Mouse (Mus musculus) hindbrain, embryonic 16.5 days (tissue): ENCODE data around the gene Dzip1. TPM values are rescaled to one million over a fixed set of nuclear protein-coding genes. Genes with fewer than 3 reads are reported as not detected.
A peak's percentile ranks its signal among the peaks of the same experiment; 100 is the strongest.

Experiments used
- ATAC-seq: fragments of 200-750 bp; cut with Nextera tagmentation; 2 replicates; pipeline ENCODE4 v1.8.0; 2017; ENCODE audit warnings: moderate TSS enrichment, moderate library complexity
- H3K27ac ChIP-seq: fragments of 300-500 bp; sonication (generic); 2 replicates; pipeline ENCODE4 v1.5.1; 2014; ENCODE audit warnings: low read depth, mild to moderate bottlenecking, control low read depth, low read length, moderate library complexity
- H3K27me3 ChIP-seq: fragments of 300-500 bp; sonication (generic); replicated peaks from 2 replicates; pipeline ENCODE4 v1.6.1; 2014; ENCODE audit warnings: low read length; ENCODE audit not compliant: control insufficient read depth, insufficient read depth
- H3K36me3 ChIP-seq: fragments of 300-500 bp; sonication (generic); 2 replicates; pipeline ENCODE4 v1.6.1; 2014; ENCODE audit warnings: mild to moderate bottlenecking, low read length, moderate library complexity, mixed read lengths; ENCODE audit not compliant: control insufficient read depth, insufficient read depth
- H3K4me1 ChIP-seq: fragments of 300-500 bp; sonication (generic); 2 replicates; pipeline ENCODE4 v1.6.1; 2014; ENCODE audit warnings: low read depth, low read length; ENCODE audit not compliant: control insufficient read depth, insufficient read depth
- H3K4me2 ChIP-seq: fragments of 300-500 bp; sonication (generic); 2 replicates; pipeline ENCODE4 v1.6.1; 2014; ENCODE audit warnings: mild to moderate bottlenecking, low read length, control low read depth, moderate library complexity
- H3K4me3 ChIP-seq: fragments of 300-500 bp; sonication (generic); 2 replicates; pipeline ENCODE4 v1.5.1; 2014; ENCODE audit warnings: mild to moderate bottlenecking, low read length, control low read depth, moderate library complexity
- H3K9ac ChIP-seq: fragments of 300-500 bp; sonication (generic); 2 replicates; pipeline ENCODE4 v1.6.1; 2014; ENCODE audit warnings: low read depth, mild to moderate bottlenecking, control low read depth, low read length, moderate library complexity
- H3K9me3 ChIP-seq: fragments of 300-500 bp; sonication (generic); 2 replicates; pipeline ENCODE4 v1.6.1; 2014; ENCODE audit warnings: mild to moderate bottlenecking, low read length, moderate library complexity; ENCODE audit not compliant: control insufficient read depth
- WGBS: fragments of 180-500 bp; shearing (Covaris S2); extraction: QIAGEN DNeasy Blood & Tissue Kit; methylation state at CpG from one replicate; pipeline ENCODE4 v1.1.7; 2014; 5-methylcytosine and 5-hydroxymethylcytosine counted together
- polyA plus RNA-seq: library from polyadenylated mRNA; unstranded; fragments of >200 nt; fragmentation: Nextera tagmentation; extraction: Ambion mirVana; gene quantifications from 2 replicates; pipeline ENCODE4 v1.2.1, GENCODE M21; 2015

The Dzip1 gene
- polyA plus RNA-seq, 1 experiment from 2014 or later, result 93.5 TPM

- ATAC-seq, result no peak
Measured at GRCm38 (mm10) chr14:118929779-118930178, 4.5 kb upstream of the Dzip1 start.

GRCm38 (mm10) chr14:118928565-118928964, 3.3 kb upstream of the Dzip1 start:
- no peak overlapping the region for H3K4me2 ChIP-seq
- no peaks in the 10 kb centered on the region for H3K27me3 ChIP-seq
- H3K36me3 ChIP-seq, result no peaks in the 10 kb centered on the region
- no peaks in the 10 kb centered on the region for H3K9me3 ChIP-seq
- no peak for ATAC-seq
- H3K4me3 ChIP-seq, result no peak overlapping the region
- no peak overlapping the region for H3K9ac ChIP-seq
- H3K4me1 ChIP-seq, result peaks cover 13% of the 10 kb centered on the region
- no peak overlapping the region for H3K27ac ChIP-seq
- WGBS, result 88% methylated on average over 3 of the region's 3 CpGs

More at GRCm38 (mm10) chr14:118929779-118930178, 4.5 kb upstream of the Dzip1 start:
- H3K4me1 ChIP-seq, result peaks cover 8% of the 10 kb centered on the region
- no peak overlapping the region for H3K27ac ChIP-seq
- H3K9ac ChIP-seq, result no peak overlapping the region
- H3K36me3 ChIP-seq, result no peaks in the 10 kb centered on the region
- WGBS, result 83% methylated on average over 2 of the region's 2 CpGs
- no peaks in the 10 kb centered on the region for H3K27me3 ChIP-seq
- no peaks in the 10 kb centered on the region for H3K9me3 ChIP-seq
- no peak overlapping the region for H3K4me3 ChIP-seq
- H3K4me2 ChIP-seq, result no peak overlapping the region

- WGBS, result 2% methylated on average over 35 of the region's 47 CpGs
- H3K9me3 ChIP-seq, result no peaks in the 10 kb centered on the region
- peak overlapping the region; percentile 64 for H3K9ac ChIP-seq
- ATAC-seq, result peak; percentile 7
- peaks cover 42% of the 10 kb centered on the region for H3K4me1 ChIP-seq
- peak overlapping the region; percentile 88 for H3K4me2 ChIP-seq
- no peaks in the 10 kb centered on the region for H3K36me3 ChIP-seq
- H3K27me3 ChIP-seq, result no peaks in the 10 kb centered on the region
- H3K27ac ChIP-seq, result no peak overlapping the region
- peak overlapping the region; percentile 36 for H3K4me3 ChIP-seq
Measured at GRCm38 (mm10) chr14:118922667-118923184, 2.5 kb downstream of the Dzip1 start.

GRCm38 (mm10) chr14:118922251-118922650, 3.0 kb downstream of the Dzip1 start:
- Histone ChIP-seq H3K4me3 (peak overlapping the region; percentile 36), H3K4me2 (peak overlapping the region; percentile 88), H3K27ac (no peak overlapping the region), H3K4me1 (peaks cover 42% of the 10 kb centered on the region), H3K27me3 (no peaks in the 10 kb centered on the region), H3K36me3 (no peaks in the 10 kb centered on the region), H3K9me3 (no peaks in the 10 kb centered on the region), H3K9ac (peak overlapping the region; percentile 64)
- 20% methylated on average over 22 of the region's 22 CpGs for WGBS
- no peak; the same call in 1 of the 2 replicates for ATAC-seq

- 55% methylated on average over 7 of the region's 7 CpGs for WGBS
- no peaks in the 10 kb centered on the region for H3K9me3 ChIP-seq
- H3K36me3 ChIP-seq, result peaks cover 3% of the 10 kb centered on the region; the same call in 1 of the 2 replicates
- no peak overlapping the region for H3K4me3 ChIP-seq
- peaks cover 37% of the 10 kb centered on the region for H3K4me1 ChIP-seq
- H3K4me2 ChIP-seq, result peak overlapping the region; percentile 88
- ATAC-seq, result no peak
- H3K27me3 ChIP-seq, result no peaks in the 10 kb centered on the region
- H3K27ac ChIP-seq, result no peak overlapping the region
- H3K9ac ChIP-seq, result no peak overlapping the region
Measured at GRCm38 (mm10) chr14:118920654-118921053, 4.6 kb downstream of the Dzip1 start.

GRCm38 (mm10) chr14:118919025-118919424, 6.2 kb downstream of the Dzip1 start:
- Histone ChIP-seq H3K9me3 (no peaks in the 10 kb centered on the region), H3K9ac (no peak overlapping the region), H3K4me2 (no peak overlapping the region), H3K27me3 (no peaks in the 10 kb centered on the region), H3K4me1 (peaks cover 32% of the 10 kb centered on the region), H3K27ac (no peak overlapping the region), H3K4me3 (no peak overlapping the region), H3K36me3 (peaks cover 3% of the 10 kb centered on the region; the same call in 1 of the 2 replicates)
- 69% methylated on average over 8 of the region's 8 CpGs for WGBS
- 0 out of 2 replicates have a peak, but pooled peaks have one; percentile 29 for ATAC-seq

GRCm38 (mm10) chr14:118913651-118914050, 11.6 kb downstream of the Dzip1 start:
- H3K9me3 ChIP-seq, result no peaks in the 10 kb centered on the region
- H3K4me1 ChIP-seq, result no peaks in the 10 kb centered on the region
- no peak overlapping the region for H3K9ac ChIP-seq
- 92% methylated on average over 5 of the region's 5 CpGs for WGBS
- no peak overlapping the region for H3K4me3 ChIP-seq
- ATAC-seq, result no peak
- no peaks in the 10 kb centered on the region for H3K27me3 ChIP-seq
- no peak overlapping the region for H3K27ac ChIP-seq
- H3K4me2 ChIP-seq, result no peak overlapping the region
- H3K36me3 ChIP-seq, result peaks cover 32% of the 10 kb centered on the region

- Histone ChIP-seq H3K4me3 (no peak overlapping the region), H3K27ac (no peak overlapping the region), H3K9ac (no peak overlapping the region), H3K4me2 (no peak overlapping the region), H3K36me3 (peaks cover 42% of the 10 kb centered on the region), H3K4me1 (no peaks in the 10 kb centered on the region; the same call in 1 of the 2 replicates), H3K27me3 (no peaks in the 10 kb centered on the region), H3K9me3 (no peaks in the 10 kb centered on the region)
- WGBS, result 94% methylated on average over 6 of the region's 6 CpGs
- no peak for ATAC-seq
Measured at GRCm38 (mm10) chr14:118911521-118911920, 13.7 kb downstream of the Dzip1 start.

- H3K4me3 ChIP-seq, result no peak overlapping the region
- H3K9me3 ChIP-seq, result no peaks in the 10 kb centered on the region
- H3K27me3 ChIP-seq, result no peaks in the 10 kb centered on the region
- 67% methylated on average over 29 of the region's 29 CpGs for WGBS
- H3K4me1 ChIP-seq, result no peaks in the 10 kb centered on the region; the same call in 1 of the 2 replicates
- H3K36me3 ChIP-seq, result peaks cover 41% of the 10 kb centered on the region
- no peak overlapping the region for H3K9ac ChIP-seq
- no peak overlapping the region for H3K4me2 ChIP-seq
- peak; percentile 46; the same call in 1 of the 2 replicates for ATAC-seq
- H3K27ac ChIP-seq, result no peak overlapping the region
Measured at GRCm38 (mm10) chr14:118910332-118911222, 14.7 kb downstream of the Dzip1 start.
